Comparison of ENCODE assay signal across 9 mouse cellular contexts in the genomic region with DNA sequence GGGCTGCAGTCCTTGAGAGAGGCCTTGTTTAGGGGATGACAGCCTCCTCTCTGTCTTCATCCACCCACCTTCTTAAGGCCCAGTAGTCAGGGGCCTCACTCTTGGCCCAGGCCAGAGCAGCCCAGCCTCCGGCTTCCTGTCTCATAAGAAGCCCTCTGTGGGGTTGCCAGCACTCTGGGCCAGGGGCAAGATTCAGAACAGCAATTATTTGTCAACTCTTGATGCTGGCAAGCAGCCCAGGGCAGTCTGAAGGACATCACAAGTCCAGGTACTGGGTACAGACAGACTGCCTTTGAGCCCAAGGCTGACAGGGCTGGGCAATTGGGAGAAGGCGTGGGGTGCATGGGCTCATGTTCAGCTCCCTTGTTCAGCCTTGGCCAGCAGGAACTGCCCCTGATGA.
DNase-seq lines count a peak whose midpoint lies in the region; ATAC-seq lines count a peak whose summit lies in the region.
"Had no signal": no experiment of that assay in that cellular context is flagged by ENCODE, and none has a peak within 500 bp of the region (broad histone marks: within the 10 kb centered on the region; RNA-seq: fewer than 3 reads in every experiment).

No protein-coding gene starts in this region.

- H3K4me1 ChIP-seq in hindbrain, embryonic 15.5 days (replicated peaks), result peaks cover 7% of the 10 kb centered on the region; the same call in 1 of the 2 replicates
- no peaks in the 10 kb centered on the region for H3K4me1 ChIP-seq in hindbrain, embryonic 11.5 days (replicated peaks; ENCODE audit: control insufficient read depth, insufficient read depth, low read length)

- no peak overlapping the region for H3K4me2 ChIP-seq in hindbrain, embryonic 15.5 days
- H3K4me2 ChIP-seq in hindbrain, embryonic 11.5 days (replicated peaks; ENCODE audit: low read depth, low read length), result no peak overlapping the region

- no peak for DNase-seq in hindbrain, embryonic 11.5 days (ENCODE audit: low spot score)
- DNase-seq in right cerebral cortex, postnatal 36 days (ENCODE audit: low spot score in 2 of 2), result peak; percentile 51 to 54
- DNase-seq in right cerebral cortex, adult 18-20 months, result no peak
- peak; percentile 51 to 69 for DNase-seq in kidney, postnatal 25 days
- no peak for DNase-seq in spleen, postnatal 10 days (ENCODE audit: low spot score in 2 of 2)
- no peak for DNase-seq in heart, adult 18-20 months
- DNase-seq: gastrocnemius, postnatal 14 days had no signal

- no peak overlapping the region for H3K9ac ChIP-seq in hindbrain, embryonic 15.5 days
- H3K9ac ChIP-seq in hindbrain, embryonic 11.5 days (ENCODE audit: low read depth, low read length), result no peak overlapping the region

- H3K27me3 ChIP-seq in hindbrain, embryonic 15.5 days, result no peaks in the 10 kb centered on the region
- no peaks in the 10 kb centered on the region for H3K27me3 ChIP-seq in hindbrain, embryonic 11.5 days (ENCODE audit: control insufficient read depth, insufficient read depth, low read length)

- no peak overlapping the region for H3K4me3 ChIP-seq in hindbrain, embryonic 15.5 days
- H3K4me3 ChIP-seq in hindbrain, embryonic 11.5 days (ENCODE audit: low read depth, low read length), result no peak overlapping the region

- no peaks in the 10 kb centered on the region for H3K36me3 ChIP-seq in hindbrain, embryonic 15.5 days
- H3K36me3 ChIP-seq in hindbrain, embryonic 11.5 days (ENCODE audit: control insufficient read depth, insufficient read depth, low read length), result no peaks in the 10 kb centered on the region
- H3K36me3 ChIP-seq: G1E had no signal

- WGBS in hindbrain, embryonic 15.5 days, result 81% methylated on average over 2 of the region's 2 CpGs
- WGBS in hindbrain, embryonic 11.5 days, result 97% methylated on average over 2 of the region's 2 CpGs

- peak; percentile 65; the same call in 1 of the 2 replicates for ATAC-seq in hindbrain, embryonic 15.5 days (ENCODE audit: low FRiP score, low read depth)
- ATAC-seq in hindbrain, embryonic 11.5 days (ENCODE audit: low FRiP score), result no peak

- H3K9me3 ChIP-seq in hindbrain, embryonic 15.5 days, result no peaks in the 10 kb centered on the region
- H3K9me3 ChIP-seq in hindbrain, embryonic 11.5 days (ENCODE audit: control insufficient read depth, low read length), result no peaks in the 10 kb centered on the region

- no peak overlapping the region for H3K27ac ChIP-seq in hindbrain, embryonic 15.5 days (replicated peaks)
- no peak overlapping the region for H3K27ac ChIP-seq in hindbrain, embryonic 11.5 days (ENCODE audit: low read depth, low read length)

Comparison
In these comparisons a context has a peak if more than half of its experiments do, and no peak if none do; other contexts are left out.
1. DNase-seq: peak in right cerebral cortex, postnatal 36 days (2 of 2) and kidney, postnatal 25 days (2 of 2); none in hindbrain, embryonic 11.5 days (single experiment), right cerebral cortex, adult 18-20 months (single experiment), spleen, postnatal 10 days (0 of 2) and heart, adult 18-20 months (0 of 2).